Mouse (Mus musculus) CD8-positive naive resting alpha-beta T cell, adult 2 months (primary cell): ENCODE measurements at regions not wholly inside any gene's neighbourhood (a gene's known extent, or its start where the extent isn't known, plus 50 kb on each side); places are given as distances from the start of the nearest gene placed in this dataset.

Source experiments
- DNase-seq, 2 experiments: peaks; one replicate each; pipeline ENCODE4 v3.0.0; 2022; ENCODE audit warnings: low read depth in 2 of 2, low spot score in 2 of 2

GRCm38 (mm10) chr2:167783374-167783773 lies 93.8 kb upstream of the Tmem189 start:
- DNase-seq: no peak

GRCm38 (mm10) chr2:167782231-167782999 lies 92.8 kb upstream of the Tmem189 start:
- no peak for DNase-seq

GRCm38 (mm10) chr2:167781496-167781895 lies 91.9 kb upstream of the Tmem189 start:
- DNase-seq: no peak

GRCm38 (mm10) chr2:167778691-167779090 lies 89.1 kb upstream of the Tmem189 start:
- no peak for DNase-seq

- DNase-seq: peak in 1 of 2 experiments; percentile 41
These were observed 88.6 kb upstream of the Tmem189 start for GRCm38 (mm10) chr2:167778271-167778670.

- peak; percentile 84 to 86 for DNase-seq
These were observed 87.9 kb upstream of the Tmem189 start for GRCm38 (mm10) chr2:167777331-167778085.

- DNase-seq: no peak
These were observed 86.9 kb upstream of the Tmem189 start for GRCm38 (mm10) chr2:167776251-167777168.

GRCm38 (mm10) chr2:167775218-167775915 lies 85.7 kb upstream of the Tmem189 start:
- DNase-seq: peak; percentile 68 to 74

- DNase-seq: no peak
These were observed 85.2 kb upstream of the Tmem189 start for GRCm38 (mm10) chr2:167774806-167775179.

- no peak for DNase-seq
These were observed 84.7 kb upstream of the Tmem189 start for GRCm38 (mm10) chr2:167774166-167774805.

GRCm38 (mm10) chr2:167772834-167773233 lies 83.2 kb upstream of the Tmem189 start:
- no peak for DNase-seq

- no peak for DNase-seq
These were observed 78.3 kb upstream of the Tmem189 start for GRCm38 (mm10) chr2:167767962-167768361.

GRCm38 (mm10) chr2:167767371-167767770 lies 77.7 kb upstream of the Tmem189 start:
- no peak for DNase-seq

GRCm38 (mm10) chr2:167765811-167766210 lies 76.2 kb upstream of the Tmem189 start:
- DNase-seq: no peak

GRCm38 (mm10) chr2:167765072-167765800 lies 75.6 kb upstream of the Tmem189 start:
- no peak for DNase-seq

- DNase-seq: no peak
These were observed 74.3 kb upstream of the Tmem189 start for GRCm38 (mm10) chr2:167763891-167764410.

- DNase-seq: no peak
These were observed 71.8 kb upstream of the Tmem189 start for GRCm38 (mm10) chr2:167761404-167761936.

GRCm38 (mm10) chr2:167760681-167761403 lies 71.2 kb upstream of the Tmem189 start:
- no peak for DNase-seq
